Mouse (Mus musculus) spleen, postnatal 14 days (tissue): ENCODE data around the gene Cyb5rl.
A peak's percentile ranks its signal among the peaks of the same experiment; 100 is the strongest.

Experiments
- DNase-seq, 2 experiments: peaks; one replicate each; pipeline ENCODE4 v3.0.0; 2021 to 2022; ENCODE audit warnings: low spot score in 2 of 2

The Cyb5rl gene

DNA sequence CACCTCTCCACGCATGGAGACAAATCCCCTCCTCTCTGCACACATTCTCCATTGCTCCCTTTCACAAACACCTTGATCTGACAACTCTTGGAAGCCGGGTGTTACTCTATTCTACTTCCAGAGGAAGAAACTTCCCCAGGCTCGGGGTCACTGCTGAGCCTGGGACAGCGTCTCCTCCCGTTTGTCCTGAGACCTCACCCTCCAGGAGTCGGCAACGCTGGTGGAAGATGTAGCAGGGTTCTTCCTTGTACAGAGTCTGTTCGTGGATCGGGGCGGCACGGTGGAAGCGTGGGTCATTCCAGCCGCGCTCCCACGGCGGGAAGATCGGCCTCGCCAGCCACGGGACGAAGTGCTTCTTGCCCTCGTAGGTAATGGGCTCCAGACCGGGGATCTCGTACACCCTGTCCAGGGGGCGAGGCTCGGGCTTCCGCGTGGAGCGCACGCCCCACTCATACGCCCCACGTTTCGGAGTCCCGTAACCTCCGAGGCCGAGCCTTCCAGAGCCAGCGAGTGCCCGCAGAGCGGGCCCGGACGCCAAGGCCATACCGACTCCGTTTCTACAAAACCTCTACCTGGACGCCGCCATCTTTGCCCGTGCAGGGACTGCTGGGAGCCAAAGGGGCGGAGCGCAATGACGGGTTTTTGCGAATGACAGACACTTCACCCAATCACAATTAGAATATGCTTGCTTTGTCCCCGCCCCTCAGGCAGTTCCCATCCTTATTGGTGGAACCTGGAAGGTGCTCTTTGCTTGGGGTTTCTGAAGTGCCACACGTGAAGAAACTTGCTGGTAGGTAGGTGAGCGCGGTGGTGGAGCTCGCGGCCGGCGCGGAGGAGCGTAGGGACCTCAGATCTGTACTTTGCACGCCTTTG, at the start of gene Cyb5rl, which contains the start of gene Mrpl37:
TSS of gene Cyb5rl (plus strand) at position 737 of the 873 bp plus-strand sequence.
TSS of gene Mrpl37 (minus strand) at position 617 of the 873 bp plus-strand sequence.
- peak; percentile 91 to 94 for DNase-seq

DNA sequence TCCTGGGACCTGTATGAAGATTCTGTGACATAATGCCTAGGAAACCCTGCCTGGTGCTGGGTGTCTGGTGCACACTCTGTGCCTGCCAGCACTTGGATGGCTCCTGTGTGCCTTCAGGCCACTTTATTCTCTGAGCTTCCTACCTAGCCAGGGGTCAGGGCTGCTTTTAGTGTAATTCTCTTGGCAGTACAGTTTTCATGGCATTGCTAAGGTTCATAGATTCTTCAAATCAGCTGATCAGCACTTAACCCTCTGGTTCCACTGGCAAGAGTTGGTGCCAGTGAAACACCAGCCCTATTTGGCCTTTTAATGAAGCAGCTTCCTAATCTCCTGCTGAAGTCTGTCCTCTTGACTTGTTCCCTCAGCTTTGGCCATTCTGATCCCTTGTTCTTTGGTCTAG, 49.5 kb upstream of the Cyb5rl start:
- no peak for DNase-seq

DNA sequence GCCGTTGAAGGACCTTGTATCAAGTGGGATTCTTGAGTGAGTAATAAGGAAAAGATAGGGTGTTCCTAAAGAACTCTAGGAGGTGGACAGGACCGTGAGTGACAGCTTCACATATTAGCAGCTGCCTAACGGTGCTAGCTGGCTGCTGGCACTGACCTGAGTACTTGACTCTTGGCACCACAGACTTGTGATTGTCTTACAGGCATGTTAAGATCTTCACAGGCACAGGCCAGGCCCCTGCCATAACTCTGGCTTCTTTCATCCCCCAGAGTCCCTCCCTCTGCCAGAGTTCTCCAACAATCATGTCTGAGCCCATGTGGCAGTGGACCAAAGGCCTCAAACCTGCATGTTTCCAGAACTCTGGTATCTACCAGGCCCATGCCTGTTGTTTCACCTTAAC, 48.3 kb upstream of the Cyb5rl start:
- DNase-seq = no peak

DNA sequence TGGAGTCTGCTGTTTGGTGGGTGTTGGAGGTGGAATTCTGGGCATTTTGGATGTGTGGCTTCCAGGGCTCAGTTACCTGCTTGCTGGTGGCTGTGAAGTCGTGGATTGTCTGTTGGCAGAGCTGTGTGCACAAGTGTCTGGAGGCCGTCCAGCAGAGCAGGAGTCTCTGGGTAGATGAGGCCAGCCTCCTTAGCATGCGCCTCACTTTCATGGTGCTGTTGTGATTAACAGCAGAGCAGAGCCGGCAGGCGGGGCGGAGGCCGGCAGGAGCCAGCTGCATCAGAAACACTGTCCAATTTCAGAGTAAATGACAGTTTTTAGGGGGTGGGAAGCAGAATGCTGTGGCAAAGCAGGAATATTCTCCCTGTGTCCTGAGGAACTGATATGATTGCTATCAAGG, 47.8 kb upstream of the Cyb5rl start:
- no peak for DNase-seq

DNA sequence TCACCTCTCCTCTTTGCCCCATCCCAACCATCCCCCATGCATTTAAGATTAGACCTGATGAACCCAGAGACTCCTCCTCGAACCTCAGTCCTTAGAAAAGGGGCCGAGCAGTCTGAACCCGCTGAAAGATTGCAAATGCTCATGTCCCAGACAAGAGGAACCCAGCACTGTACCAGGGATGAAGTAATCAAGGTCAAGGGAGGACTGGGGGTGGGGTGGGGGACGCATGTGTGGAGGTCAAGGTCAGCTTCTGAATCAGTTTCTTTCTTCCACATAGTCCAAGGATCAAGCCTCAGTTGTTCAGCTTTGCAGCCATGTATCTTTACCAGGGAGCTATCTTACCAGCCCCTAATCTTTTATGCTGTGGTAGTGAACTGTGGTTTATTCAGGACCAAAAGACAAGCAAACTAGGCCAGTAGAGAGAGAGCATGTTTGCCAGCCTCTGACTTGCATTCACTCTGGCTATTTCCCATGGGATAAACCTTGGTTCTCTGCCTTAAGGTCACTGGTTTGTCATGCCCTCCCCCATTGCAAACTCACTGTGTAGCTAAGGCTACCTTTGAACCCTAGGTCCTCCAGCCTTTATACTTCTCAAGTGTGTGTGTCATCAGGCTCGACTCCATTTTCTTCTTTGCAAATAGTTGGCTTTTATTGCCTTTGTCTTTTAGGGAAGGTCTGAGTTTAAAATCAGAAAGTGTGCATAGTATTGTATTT, 46.3 kb upstream of the Cyb5rl start:
- no peak for DNase-seq

DNA sequence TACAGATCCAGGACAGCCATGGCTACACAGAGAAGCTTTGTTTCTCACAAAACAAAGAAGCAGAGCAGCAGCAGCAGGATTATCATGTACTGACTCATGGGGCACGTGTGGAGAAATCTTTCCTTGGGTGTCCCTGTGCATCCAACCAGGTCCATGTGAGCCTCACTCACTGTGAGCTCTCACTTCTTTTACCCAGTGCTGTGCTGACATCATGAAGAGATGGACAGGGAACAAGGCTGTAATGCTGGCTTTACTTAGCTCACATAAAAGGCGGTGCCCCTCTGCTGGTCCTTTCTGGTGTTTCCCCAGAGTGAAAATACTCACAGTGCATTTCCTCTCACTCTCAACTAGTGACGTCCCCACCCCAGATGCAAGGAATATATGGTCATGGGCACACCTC, 45.3 kb upstream of the Cyb5rl start:
- DNase-seq = no peak

DNA sequence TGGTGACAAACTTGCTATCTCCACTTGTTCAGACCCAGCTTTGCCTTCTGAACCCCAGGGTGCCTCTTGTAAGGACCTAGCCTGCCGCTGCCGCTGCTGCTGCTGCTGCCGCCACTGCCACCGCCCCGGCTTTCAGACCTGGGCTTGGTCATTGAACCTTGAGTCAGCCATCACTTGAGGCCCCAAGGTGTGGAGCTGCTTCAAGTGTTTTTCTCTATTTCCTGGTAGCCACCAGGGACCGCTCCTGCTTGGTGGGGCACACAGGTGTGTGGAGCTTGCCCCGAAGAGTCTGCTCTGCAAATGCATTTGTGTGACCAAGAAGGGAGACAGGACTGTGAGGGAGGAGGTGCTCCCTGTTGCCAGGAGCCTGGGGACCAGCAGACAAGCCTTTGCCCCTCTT, 41.9 kb upstream of the Cyb5rl start:
- DNase-seq = no peak

DNA sequence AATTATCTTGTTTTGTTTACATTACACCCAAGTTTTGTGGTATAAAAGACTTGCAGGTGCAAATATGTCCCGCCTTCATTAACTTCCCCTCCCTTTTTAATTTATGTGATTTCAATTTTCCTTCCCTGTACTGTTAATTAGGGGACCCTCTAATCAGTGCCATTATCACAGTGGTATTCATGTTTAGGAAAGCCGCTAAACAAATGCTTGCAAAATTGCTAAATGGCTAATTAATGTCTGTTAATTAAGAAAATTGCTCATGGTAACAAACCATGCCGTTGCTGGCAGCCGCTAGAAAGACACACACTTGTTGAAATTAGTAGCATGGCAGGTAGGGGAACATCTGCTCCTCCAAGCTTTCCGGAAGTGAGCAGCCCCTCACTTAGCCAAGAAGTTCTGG, 41.4 kb upstream of the Cyb5rl start:
- DNase-seq = no peak

DNA sequence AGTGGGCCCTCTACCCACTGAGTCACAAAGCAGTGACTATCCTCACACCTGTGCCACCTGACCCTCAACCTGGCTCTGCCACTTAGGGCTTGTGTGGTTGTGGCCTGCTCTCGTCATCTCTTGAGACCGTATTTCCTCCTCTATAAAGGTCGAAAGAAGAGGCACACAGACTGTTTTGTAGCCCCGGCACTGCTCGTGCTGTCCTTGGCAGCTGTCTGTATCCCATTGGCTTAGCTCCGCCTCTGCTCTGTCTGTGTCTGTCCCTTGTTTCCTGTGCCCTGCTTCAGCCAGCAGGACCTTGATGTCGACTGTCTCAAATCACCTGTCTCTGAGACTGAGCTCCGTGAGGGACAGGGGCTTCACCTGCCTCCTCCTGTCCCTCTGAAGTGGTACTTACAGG, 40.3 kb upstream of the Cyb5rl start:
- DNase-seq = no peak

DNA sequence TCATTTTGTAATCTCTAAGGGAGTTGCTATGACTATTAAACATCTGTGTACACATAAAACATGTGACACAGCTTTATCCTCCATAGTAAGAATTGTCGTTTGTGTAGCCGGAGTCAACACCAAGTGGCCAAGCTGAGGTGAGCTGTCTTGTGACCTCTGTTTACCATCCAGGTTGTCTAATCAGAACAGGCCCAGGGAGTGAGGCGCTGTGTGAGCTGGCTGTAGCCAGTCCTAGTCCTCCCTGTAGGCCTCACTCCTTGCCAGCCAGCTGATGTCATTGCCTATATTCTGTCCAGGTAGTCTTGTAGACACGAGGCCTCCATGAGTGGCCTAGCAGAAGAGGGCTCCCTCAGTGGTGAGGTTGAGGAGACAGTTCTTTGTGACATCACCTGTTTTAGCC, 31.1 kb upstream of the Cyb5rl start:
- no peak for DNase-seq

DNA sequence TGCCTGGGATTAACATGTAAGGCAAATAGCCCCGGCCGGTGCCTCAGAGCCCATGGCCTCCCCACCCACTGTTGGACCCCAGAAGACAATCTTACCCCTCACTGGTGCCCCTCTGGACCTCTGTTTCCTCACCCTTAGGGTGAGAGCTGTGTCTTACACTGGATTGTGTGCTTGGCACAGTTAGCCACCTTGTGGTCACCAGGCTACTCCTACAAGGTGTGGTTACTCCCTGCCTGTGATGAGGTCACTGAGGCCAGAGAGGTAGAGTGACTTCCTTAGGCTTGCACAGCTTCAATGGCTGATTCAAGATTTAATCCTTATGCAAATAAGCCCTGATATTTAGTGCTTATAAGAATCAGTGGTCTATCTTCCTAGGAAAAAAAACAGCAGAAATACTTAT, 29.8 kb upstream of the Cyb5rl start:
- DNase-seq = no peak

DNA sequence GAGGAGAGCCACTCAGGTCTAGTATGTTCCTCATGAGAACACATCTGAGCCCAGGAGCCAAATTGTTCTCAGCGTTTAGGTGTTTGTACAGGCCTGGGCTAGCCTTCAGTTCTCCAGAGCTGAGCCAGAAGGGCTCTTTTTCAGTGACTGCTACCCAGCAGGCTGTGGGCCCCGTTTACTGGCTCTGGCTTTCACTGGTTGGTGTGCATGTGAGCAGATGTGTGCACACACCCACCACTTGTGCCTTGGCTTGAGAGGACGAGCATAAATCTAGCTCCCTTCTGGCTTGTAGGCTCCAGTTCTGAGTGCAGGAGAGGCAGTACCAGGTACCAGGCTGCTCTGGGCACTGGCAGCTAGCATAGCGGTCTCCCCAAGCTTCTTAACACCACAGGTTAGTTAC, 28.5 kb upstream of the Cyb5rl start:
- no peak for DNase-seq

DNA sequence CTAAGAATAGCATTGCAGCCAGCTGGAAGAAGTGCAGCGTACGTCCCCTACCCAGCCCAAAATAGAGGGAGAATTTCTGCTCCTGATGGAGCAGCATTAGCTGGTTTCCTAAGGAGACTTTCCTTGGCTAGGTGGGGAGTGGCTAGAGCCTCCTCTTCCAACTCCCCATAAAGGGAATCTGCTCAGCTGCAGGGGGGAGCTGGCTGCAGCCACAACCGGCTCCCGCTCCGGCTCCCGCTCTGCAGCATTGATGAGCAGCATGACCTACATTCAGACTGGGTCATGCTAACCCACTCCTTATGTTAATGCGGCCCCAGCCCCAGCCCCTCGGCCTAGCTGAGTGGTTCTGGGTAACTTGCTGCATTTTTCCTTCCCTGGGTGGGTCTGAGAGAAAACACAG, 27.5 kb upstream of the Cyb5rl start:
- no peak for DNase-seq

DNA sequence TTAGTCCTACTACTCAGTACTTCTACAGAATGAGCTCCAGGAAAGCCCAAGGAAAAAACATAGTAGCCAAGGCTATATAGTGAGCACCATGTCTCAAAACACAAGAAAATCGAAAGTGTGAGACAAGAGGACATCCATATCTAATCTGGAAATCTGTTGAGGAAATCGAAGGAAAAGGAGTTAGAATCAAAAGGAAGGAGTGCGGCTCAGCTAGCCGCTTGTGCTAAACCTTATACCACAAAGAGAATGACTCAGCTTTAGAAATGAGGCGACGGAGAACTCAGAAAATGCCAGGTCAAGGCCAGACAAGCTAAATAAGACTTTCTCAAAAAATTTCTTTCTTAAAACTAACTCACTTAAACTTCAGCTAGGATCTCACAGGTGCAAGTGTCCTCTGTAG, 24.5 kb upstream of the Cyb5rl start:
- no peak for DNase-seq

DNA sequence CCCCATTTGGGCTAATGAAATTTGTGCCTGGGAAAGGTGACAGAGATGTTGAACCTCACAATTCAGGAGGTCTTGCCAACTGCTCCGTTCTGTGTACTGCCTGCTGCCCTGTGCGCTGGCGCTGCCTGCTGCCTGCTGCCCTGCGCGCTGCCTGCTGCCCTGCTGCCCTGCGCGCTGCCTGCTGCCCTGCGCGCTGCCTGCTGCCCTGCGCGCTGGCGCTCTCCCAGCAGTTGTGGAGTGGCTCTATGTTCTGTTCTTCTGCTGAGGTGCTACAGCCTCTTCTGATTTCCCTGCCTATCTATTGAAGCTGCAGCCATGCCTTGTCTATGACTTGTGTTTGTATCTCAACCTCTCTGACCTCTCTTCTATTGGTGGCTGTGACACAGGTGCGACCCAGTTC, 21.6 kb upstream of the Cyb5rl start:
- DNase-seq = no peak

DNA sequence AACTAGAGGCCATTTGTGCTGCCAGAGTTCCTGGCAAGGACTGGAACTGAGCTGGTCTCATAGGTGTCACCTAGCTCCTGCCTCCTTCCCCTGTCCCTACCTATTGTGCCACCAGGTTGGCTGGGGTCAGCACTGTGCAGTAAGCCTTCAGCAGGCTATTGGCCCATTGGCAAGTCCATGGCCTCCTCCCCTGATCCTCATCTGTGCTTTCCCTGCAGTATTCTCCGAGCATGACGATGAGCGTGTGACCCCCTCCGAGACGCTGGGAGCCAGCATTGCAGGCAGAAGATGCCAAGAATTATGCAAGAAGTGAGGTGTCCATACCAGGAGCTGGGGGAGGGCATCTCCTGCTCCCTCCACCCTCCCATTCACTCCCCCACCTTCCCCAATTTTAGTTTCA, 19.0 kb upstream of the Cyb5rl start:
- no peak for DNase-seq

DNA sequence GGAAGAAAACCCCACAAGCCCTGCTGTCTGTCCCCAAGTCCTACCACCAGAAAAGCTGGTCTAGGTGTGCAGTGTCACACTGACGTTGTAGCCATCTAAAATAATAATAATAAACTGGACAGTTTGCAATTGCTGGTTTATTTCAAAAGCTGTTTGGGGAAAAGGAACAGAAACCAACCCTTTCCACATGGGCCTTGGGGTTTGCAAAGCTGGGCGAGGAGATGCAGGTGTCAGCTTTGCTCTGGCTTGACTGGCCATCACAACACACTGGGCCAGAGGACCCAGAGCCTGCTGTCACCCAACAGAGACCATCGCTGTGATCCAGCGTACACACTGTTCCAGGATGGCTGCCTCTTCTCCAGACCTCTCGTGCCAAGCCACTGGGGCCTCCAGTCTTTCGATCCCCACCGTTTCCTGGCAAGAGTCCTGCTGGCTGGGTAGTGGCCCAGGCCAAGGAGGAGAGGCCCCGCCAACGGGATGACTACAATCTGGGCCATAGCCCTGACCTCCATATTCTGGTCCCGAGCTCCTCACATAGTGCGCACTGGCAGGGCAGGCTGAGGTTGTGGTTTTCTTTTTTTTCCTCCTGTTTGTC, 18.1 kb upstream of the Cyb5rl start:
- no peak for DNase-seq

DNA sequence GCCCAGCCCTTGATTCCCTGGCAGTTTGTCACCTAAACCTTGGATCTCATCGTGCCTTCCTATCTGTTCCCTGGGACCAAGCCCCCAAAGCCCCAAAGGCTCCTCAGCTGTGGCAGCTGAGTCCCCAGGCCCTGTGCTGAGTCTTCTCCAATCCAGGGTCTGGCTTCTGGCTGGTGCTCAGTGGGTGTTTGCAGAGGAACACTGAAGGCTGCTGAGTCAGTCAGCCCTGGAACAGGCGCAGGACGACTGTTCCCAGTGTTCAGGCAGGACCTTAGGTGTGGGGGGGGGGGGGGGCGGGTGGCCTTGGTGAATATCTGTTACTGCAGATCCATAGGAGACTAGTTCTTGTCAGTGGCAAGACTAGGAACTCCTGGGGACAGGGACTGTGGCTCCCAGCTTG, 14.9 kb upstream of the Cyb5rl start:
- no peak for DNase-seq

DNA sequence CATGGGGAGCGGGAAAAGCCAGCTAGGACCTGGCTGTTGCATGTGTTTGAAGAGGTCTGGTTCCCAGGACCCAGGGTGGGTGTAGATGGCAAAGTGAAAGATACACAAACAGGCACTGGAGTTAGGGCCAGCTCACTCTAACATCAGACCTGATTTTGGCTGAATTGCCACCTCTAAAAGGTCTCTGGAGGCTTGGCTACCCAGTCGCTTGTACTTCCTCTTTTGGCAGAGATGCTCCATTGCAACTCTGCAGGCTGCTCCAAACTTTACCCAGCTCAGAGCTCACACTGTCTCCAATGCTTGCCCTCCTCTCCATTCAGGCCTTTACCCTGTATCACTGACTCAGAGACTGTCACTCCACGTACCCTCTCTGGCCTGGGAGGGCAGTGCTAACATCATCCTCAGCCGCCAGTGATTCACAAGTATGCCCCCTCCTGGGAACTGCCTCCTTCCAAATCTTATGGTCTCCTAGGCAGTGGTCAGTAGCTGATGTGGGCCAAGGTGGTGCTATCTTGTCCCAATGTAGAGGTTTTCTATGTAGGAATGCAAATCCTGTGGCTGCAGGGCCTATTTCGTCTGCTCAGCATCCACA, 13.7 kb upstream of the Cyb5rl start:
- DNase-seq = no peak

DNA sequence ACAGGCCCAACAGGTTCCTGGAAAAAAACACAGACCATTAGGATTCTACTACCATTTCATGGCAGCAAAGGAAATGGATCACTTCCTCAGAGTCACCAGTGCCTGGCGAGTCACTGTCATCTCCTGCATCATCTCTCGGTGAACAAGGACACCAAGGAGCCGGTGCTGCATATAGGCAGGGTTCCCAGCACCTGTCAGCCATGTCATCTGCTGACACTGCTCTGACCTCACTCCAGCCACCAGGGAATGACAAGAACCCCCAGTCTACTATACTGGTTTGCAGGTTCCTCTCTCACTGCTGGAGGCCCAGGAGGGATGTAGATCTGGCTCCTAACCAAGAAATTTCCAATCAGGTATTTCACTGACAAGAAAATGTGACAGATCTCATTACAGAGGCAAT, 10.7 kb upstream of the Cyb5rl start:
- no peak for DNase-seq

DNA sequence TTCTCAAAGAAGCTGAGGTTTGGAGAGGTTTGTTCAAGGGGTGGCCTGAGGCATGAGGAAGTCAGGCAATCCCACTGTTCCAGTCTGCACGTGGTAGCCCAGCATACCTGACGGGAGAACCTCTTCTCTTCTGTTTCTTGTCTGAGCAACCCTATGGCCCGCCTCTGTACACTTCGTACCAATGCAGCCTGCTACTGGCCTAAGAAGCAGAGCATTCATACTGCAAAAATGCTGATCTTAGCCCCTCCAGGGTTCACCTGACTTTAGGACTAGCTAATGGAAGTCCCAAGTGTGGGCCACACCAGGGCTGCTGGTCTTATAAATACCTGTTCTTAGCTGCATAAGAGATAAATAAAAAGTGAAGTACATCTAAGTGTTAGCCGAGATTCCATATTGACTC, 8.4 kb upstream of the Cyb5rl start:
- no peak for DNase-seq

DNA sequence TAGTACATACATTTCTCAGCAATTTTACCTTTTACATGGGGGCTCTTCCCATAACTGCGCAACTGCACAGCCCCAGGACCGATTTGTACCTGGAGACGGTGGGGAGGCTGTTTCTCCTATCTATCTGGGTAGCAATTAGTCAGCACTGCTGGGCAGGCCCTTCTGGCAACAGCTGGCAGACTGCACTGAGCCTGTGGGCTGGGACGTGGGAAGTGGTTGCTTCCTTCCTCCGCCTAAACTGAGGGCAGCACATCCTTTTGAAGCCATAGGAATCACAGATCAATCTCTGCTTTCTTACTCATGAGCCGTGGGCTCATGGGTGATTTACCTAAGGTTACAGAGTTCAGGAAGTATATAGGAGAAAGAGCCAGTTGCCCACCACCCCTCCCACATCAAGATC, 8.0 kb upstream of the Cyb5rl start:
- DNase-seq = no peak

DNA sequence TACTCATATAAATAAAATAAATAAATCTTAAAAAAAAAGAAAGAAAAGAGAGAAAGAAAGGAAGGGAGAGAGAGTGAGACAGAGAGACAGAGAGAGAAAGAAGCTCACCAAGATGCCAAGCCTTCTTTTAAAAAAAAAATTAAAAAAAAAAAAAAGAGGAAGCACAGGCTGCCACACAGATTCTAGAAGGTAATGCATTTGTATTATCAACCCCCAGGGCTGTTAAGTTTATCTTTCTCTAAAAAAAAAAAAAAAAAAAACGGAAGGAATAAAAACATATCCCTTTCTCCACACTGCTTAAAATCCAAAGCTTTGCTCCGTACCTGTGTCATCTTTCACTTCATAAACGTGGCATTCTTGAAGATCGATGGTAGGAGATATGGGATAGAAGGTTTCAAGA, 5.2 kb upstream of the Cyb5rl start:
- no peak for DNase-seq
